Mouse (Mus musculus) forebrain, embryonic 16.5 days (tissue): ENCODE measurements around the gene Erv3. TPM values are rescaled to one million over a fixed set of nuclear protein-coding genes. Genes with fewer than 3 reads are reported as not detected.

Experiments used
- ATAC-seq: fragments of 200-750 bp; cut with Nextera tagmentation; 2 replicates; pipeline ENCODE4 v1.8.0; 2017; ENCODE audit warnings: mild to moderate bottlenecking, moderate library complexity
- H3K27ac ChIP-seq: fragments of 300-500 bp; sonication (generic); 2 replicates; pipeline ENCODE4 v1.5.1; 2014; ENCODE audit warnings: low read length, control low read depth
- H3K27me3 ChIP-seq: fragments of 300-500 bp; sonication (generic); replicated peaks from 2 replicates; pipeline ENCODE4 v1.6.1; 2014; ENCODE audit warnings: low read length; ENCODE audit not compliant: control insufficient read depth, insufficient read depth
- H3K36me3 ChIP-seq: fragments of 300-500 bp; sonication (generic); 2 replicates; pipeline ENCODE4 v1.6.1; 2014; ENCODE audit not compliant: control insufficient read depth, insufficient read depth
- H3K4me1 ChIP-seq: fragments of 300-500 bp; sonication (generic); replicated peaks from 2 replicates; pipeline ENCODE4 v1.6.1; 2014; ENCODE audit warnings: low read length; ENCODE audit not compliant: control insufficient read depth, insufficient read depth
- H3K4me2 ChIP-seq: fragments of 300-500 bp; sonication (generic); 2 replicates; pipeline ENCODE4 v1.6.1; 2014; ENCODE audit warnings: mild to moderate bottlenecking, low read length, control low read depth
- H3K4me3 ChIP-seq: fragments of 300-500 bp; sonication (generic); replicated peaks from 2 replicates; pipeline ENCODE4 v1.5.1; 2014; ENCODE audit warnings: mild to moderate bottlenecking, low read length, control low read depth
- H3K9ac ChIP-seq: fragments of 300-500 bp; sonication (generic); replicated peaks from 2 replicates; pipeline ENCODE4 v1.6.1; 2014; ENCODE audit warnings: low read depth, low read length, control low read depth
- H3K9me3 ChIP-seq: fragments of 300-500 bp; sonication (generic); 2 replicates; pipeline ENCODE4 v1.6.1; 2016; ENCODE audit warnings: low read length; ENCODE audit not compliant: control insufficient read depth
- WGBS: fragments of 180-500 bp; shearing (Covaris S2); extraction: QIAGEN DNeasy Blood & Tissue Kit; methylation state at CpG from one replicate; pipeline ENCODE4 v1.1.7; 2014; 5-methylcytosine and 5-hydroxymethylcytosine counted together
- polyA plus RNA-seq: library from polyadenylated mRNA; unstranded; fragments of >200 nt; fragmentation: Nextera tagmentation; extraction: Ambion mirVana; gene quantifications from 2 replicates; pipeline ENCODE4 v1.2.1, GENCODE M21; 2015

The Erv3 gene
- not detected in 2 replicates for polyA plus RNA-seq

DNA sequence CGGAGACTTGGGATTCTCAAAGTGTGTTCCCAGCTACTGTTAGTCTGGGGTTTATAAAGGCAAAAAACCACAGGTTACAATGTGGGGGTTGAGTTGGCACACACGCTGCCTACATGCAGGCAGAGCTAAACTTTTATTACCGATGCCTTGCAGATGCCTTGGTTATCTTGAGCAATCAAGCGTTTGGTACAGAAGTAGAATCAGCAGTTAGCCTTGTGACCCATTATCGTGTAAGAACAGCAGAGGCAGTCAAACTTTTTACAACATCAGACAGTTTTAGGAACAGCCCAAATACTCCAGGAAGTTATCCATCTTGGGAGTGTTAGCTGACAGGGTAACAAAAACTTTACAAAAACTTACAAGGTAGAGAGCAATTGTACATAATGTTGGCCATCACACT is at the start of gene Erv3:
Erv3 (minus strand) TSS at position 27 of the 400 bp plus-strand sequence.
- Histone ChIP-seq H3K9ac (no peak within 1 kb of the TSS), H3K9me3 (no peaks in the 10 kb centered on the region), H3K4me2 (no peak within 1 kb of the TSS), H3K4me3 (no peak within 1 kb of the TSS), H3K4me1 (peaks cover 15% of the 10 kb centered on the region), H3K27me3 (no peaks in the 10 kb centered on the region), H3K27ac (no peak within 1 kb of the TSS), H3K36me3 (no peaks in the 10 kb centered on the region)
- 93% methylated on average over 5 of the region's 5 CpGs for WGBS
- ATAC-seq = no peak

- Histone ChIP-seq H3K4me3 (no peak overlapping the region), H3K4me2 (peak overlapping the region; percentile 52)
- WGBS = 76% methylated on average over 1 of the region's 1 CpGs
Measured at GRCm38 (mm10) chr2:131908906-131909305, 49.4 kb upstream of the Erv3 start.

DNA sequence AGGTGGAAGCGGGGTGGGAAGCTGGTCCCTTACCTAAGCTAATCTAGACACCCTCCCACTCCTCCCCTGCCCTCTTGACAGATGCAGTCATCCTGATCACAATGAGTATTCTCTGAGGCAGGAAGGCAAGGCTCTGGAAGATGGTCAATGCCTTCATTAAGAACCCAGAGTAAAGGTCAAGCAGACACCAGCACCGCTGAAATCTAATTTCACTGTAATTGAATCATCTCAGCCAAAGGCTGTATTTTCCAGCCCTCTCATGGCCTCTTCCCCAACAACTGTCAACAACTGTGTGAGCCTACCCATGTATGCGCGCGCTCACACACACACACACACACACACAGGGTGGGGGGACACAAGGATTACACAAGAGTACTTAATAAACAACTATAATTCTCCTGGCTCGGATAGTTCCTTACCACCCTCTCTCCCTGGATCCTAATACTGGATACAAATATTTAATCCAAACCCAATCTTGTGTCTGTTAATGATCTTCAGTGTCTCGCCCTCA is 48.9 kb upstream of the Erv3 start:
- H3K27ac ChIP-seq = no peak overlapping the region
- no peak overlapping the region for H3K4me2 ChIP-seq
- H3K36me3 ChIP-seq = no peaks in the 10 kb centered on the region
- ATAC-seq = no peak
- H3K27me3 ChIP-seq = no peaks in the 10 kb centered on the region
- WGBS = 88% methylated on average over 7 of the region's 7 CpGs
- H3K4me3 ChIP-seq = no peak overlapping the region
- H3K9me3 ChIP-seq = no peaks in the 10 kb centered on the region
- peaks cover 20% of the 10 kb centered on the region for H3K4me1 ChIP-seq
- no peak overlapping the region for H3K9ac ChIP-seq

More at GRCm38 (mm10) chr2:131908906-131909305, 49.4 kb upstream of the Erv3 start:
- H3K36me3 ChIP-seq = no peaks in the 10 kb centered on the region
- H3K27ac ChIP-seq = no peak overlapping the region
- no peaks in the 10 kb centered on the region for H3K27me3 ChIP-seq
- H3K4me1 ChIP-seq = peaks cover 25% of the 10 kb centered on the region
- ATAC-seq = no peak
- H3K9me3 ChIP-seq = no peaks in the 10 kb centered on the region
- no peak overlapping the region for H3K9ac ChIP-seq

- 83% methylated on average over 5 of the region's 5 CpGs for WGBS
- H3K36me3 ChIP-seq = no peaks in the 10 kb centered on the region
- H3K27me3 ChIP-seq = no peaks in the 10 kb centered on the region
- no peak for ATAC-seq
- no peak overlapping the region for H3K4me3 ChIP-seq
- H3K4me1 ChIP-seq = peaks cover 12% of the 10 kb centered on the region
- no peak overlapping the region for H3K9ac ChIP-seq
- H3K9me3 ChIP-seq = no peaks in the 10 kb centered on the region
- no peak overlapping the region for H3K4me2 ChIP-seq
- H3K27ac ChIP-seq = no peak overlapping the region
Measured at GRCm38 (mm10) chr2:131907311-131907710, 47.8 kb upstream of the Erv3 start.

- no peaks in the 10 kb centered on the region for H3K27me3 ChIP-seq
- WGBS = 76% methylated on average over 1 of the region's 1 CpGs
- no peak for ATAC-seq
- H3K4me3 ChIP-seq = no peak overlapping the region
- no peak overlapping the region for H3K27ac ChIP-seq
- H3K36me3 ChIP-seq = no peaks in the 10 kb centered on the region
- H3K4me2 ChIP-seq = no peak overlapping the region
- no peak overlapping the region for H3K9ac ChIP-seq
- peaks cover 9% of the 10 kb centered on the region for H3K4me1 ChIP-seq
- H3K9me3 ChIP-seq = no peaks in the 10 kb centered on the region
Measured at GRCm38 (mm10) chr2:131906846-131907245, 47.3 kb upstream of the Erv3 start.

DNA sequence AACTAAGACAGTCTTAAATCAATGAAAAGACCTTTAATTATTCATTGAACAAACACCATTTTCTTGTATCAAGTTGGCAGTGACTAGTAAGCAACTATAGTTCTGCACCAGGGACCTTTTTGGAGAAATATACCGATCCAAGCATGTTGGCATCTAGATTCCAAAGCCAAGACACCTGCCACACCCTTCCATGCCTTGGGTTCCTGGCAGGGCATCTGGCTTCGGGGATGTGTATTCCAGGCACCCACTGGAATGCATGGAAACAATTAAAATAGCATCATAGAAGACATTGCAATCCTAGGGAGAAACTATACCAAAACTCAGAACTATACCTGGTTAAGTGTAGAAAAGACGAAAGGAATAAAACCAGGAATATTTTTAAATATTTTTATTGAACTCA is 46.7 kb upstream of the Erv3 start:
- no peak for ATAC-seq
- Histone ChIP-seq H3K27me3 (no peaks in the 10 kb centered on the region), H3K4me2 (no peak overlapping the region), H3K9me3 (no peaks in the 10 kb centered on the region), H3K27ac (no peak overlapping the region), H3K9ac (no peak overlapping the region), H3K36me3 (no peaks in the 10 kb centered on the region), H3K4me3 (no peak overlapping the region), H3K4me1 (peaks cover 4% of the 10 kb centered on the region)
- 89% methylated on average over 3 of the region's 3 CpGs for WGBS

DNA sequence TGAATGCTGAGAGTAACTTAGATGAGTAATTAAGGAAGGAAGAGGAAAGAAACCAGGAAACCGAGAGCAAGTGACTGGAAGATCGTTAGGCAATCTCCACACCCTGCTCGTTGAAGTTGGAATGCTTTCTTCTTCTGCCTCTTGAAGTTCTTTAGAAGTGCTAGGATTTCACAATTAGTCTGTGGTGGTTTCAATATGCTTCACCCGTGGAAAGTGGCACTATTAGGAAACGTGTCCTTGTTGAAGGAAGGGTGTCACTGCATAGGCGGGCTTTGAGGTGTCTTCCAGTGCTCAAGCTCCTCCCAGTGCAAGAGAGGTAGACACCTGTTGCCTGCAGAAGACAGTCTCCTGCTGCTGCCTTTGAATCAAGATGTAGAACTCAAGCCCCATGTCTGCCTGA is 46.2 kb upstream of the Erv3 start:
- H3K9me3 ChIP-seq = no peaks in the 10 kb centered on the region
- no peak overlapping the region for H3K4me2 ChIP-seq
- peaks cover 4% of the 10 kb centered on the region; the same call in 1 of the 2 replicates for H3K4me1 ChIP-seq
- no peak overlapping the region for H3K27ac ChIP-seq
- 50% methylated on average over 6 of the region's 6 CpGs for WGBS
- no peak overlapping the region for H3K4me3 ChIP-seq
- H3K36me3 ChIP-seq = no peaks in the 10 kb centered on the region
- H3K27me3 ChIP-seq = no peaks in the 10 kb centered on the region
- ATAC-seq = no peak
- no peak overlapping the region for H3K9ac ChIP-seq

- H3K36me3 ChIP-seq = no peaks in the 10 kb centered on the region
- no peak overlapping the region for H3K27ac ChIP-seq
- no peak overlapping the region for H3K9ac ChIP-seq
- no peaks in the 10 kb centered on the region for H3K27me3 ChIP-seq
- H3K4me1 ChIP-seq = peaks cover 4% of the 10 kb centered on the region; the same call in 1 of the 2 replicates
- no peak for ATAC-seq
- no peaks in the 10 kb centered on the region for H3K9me3 ChIP-seq
- H3K4me2 ChIP-seq = no peak overlapping the region
- WGBS = 61% methylated on average over 5 of the region's 5 CpGs
- H3K4me3 ChIP-seq = no peak overlapping the region
Measured at GRCm38 (mm10) chr2:131905025-131905424, 45.5 kb upstream of the Erv3 start.

- no peak for ATAC-seq
- WGBS = 58% methylated on average over 8 of the region's 8 CpGs
- H3K27ac ChIP-seq = no peak overlapping the region
Measured at GRCm38 (mm10) chr2:131902867-131903266, 43.3 kb upstream of the Erv3 start.

GRCm38 (mm10) chr2:131902423-131902822 is 42.9 kb upstream of the Erv3 start:
- H3K4me2 ChIP-seq = no peak overlapping the region
- H3K4me3 ChIP-seq = no peak overlapping the region
- no peak for ATAC-seq
- H3K27me3 ChIP-seq = no peaks in the 10 kb centered on the region
- H3K36me3 ChIP-seq = no peaks in the 10 kb centered on the region
- 0 out of 2 replicates have a peak, but pooled peaks cover 2% of the 10 kb centered on the region for H3K4me1 ChIP-seq
- H3K27ac ChIP-seq = no peak overlapping the region
- WGBS = 54% methylated on average over 2 of the region's 3 CpGs
- H3K9me3 ChIP-seq = no peaks in the 10 kb centered on the region
- no peak overlapping the region for H3K9ac ChIP-seq

More at GRCm38 (mm10) chr2:131902867-131903266, 43.3 kb upstream of the Erv3 start:
- H3K4me1 ChIP-seq = 0 out of 2 replicates have a peak, but pooled peaks cover 2% of the 10 kb centered on the region
- H3K4me2 ChIP-seq = no peak overlapping the region
- H3K27me3 ChIP-seq = no peaks in the 10 kb centered on the region
- no peak overlapping the region for H3K9ac ChIP-seq
- H3K36me3 ChIP-seq = no peaks in the 10 kb centered on the region
- no peaks in the 10 kb centered on the region for H3K9me3 ChIP-seq
- no peak overlapping the region for H3K4me3 ChIP-seq
